Mouse (Mus musculus) thymus, adult 2 months (tissue): ENCODE results near the gene Myo9b. TPM values are rescaled to one million over a fixed set of nuclear protein-coding genes. Genes with fewer than 3 reads are reported as not detected.

Experiments used
- DNase-seq: peaks from one replicate; pipeline ENCODE4 v3.0.0; 2021
- H3K27ac ChIP-seq: fragments of 200-500 bp; 2 replicates; pipeline ENCODE4 v1.5.1; 2012; ENCODE audit warnings: low read length, control low read depth; ENCODE audit not compliant: control insufficient read depth, insufficient read depth
- H3K27me3 ChIP-seq: fragments of 200-500 bp; 2 replicates; pipeline ENCODE4 v1.6.1; 2012; ENCODE audit warnings: mild to moderate bottlenecking, low read length, moderate library complexity, mixed read lengths; ENCODE audit not compliant: control insufficient read depth, insufficient read depth
- H3K36me3 ChIP-seq: fragments of 200-500 bp; 2 replicates; pipeline ENCODE4 v1.6.1; 2012; ENCODE audit warnings: mild to moderate bottlenecking, low read length, moderate library complexity; ENCODE audit not compliant: control insufficient read depth, insufficient read depth
- H3K4me1 ChIP-seq: fragments of 200-500 bp; replicated peaks from 2 replicates; pipeline ENCODE4 v1.6.1; 2012; ENCODE audit warnings: low read length; ENCODE audit not compliant: control insufficient read depth, insufficient read depth
- H3K4me3 ChIP-seq: fragments of 200-500 bp; 2 replicates; pipeline ENCODE4 v1.5.1; 2012; ENCODE audit warnings: mild to moderate bottlenecking, low read length, control low read depth, moderate library complexity; ENCODE audit not compliant: control insufficient read depth, insufficient read depth
- CTCF ChIP-seq: fragments of 200-500 bp; IDR thresholded peaks from 2 replicates; pipeline ENCODE4 v1.5.1; 2012; ENCODE audit warnings: mild to moderate bottlenecking, control low read depth, low read length, moderate library complexity, borderline replicate concordance; ENCODE audit not compliant: control insufficient read depth, poor library complexity, insufficient read depth; ENCODE audit errors: extremely low read depth
- POLR2A ChIP-seq: fragments of 200-500 bp; IDR thresholded peaks from 2 replicates; pipeline ENCODE4 v1.6.1; 2012; ENCODE audit warnings: mild to moderate bottlenecking, low read length, control low read depth, moderate library complexity; ENCODE audit not compliant: control insufficient read depth, poor library complexity, insufficient read depth; ENCODE audit errors: extremely low read depth
- WGBS: fragments of 180-500 bp; shearing (Covaris S2); methylation state at CpG from one replicate; pipeline ENCODE4 v1.1.7; 2018; 5-methylcytosine and 5-hydroxymethylcytosine counted together
- polyA plus RNA-seq: library from polyadenylated mRNA; depleted of rRNA; stranded (reverse); fragments of >200 nt; gene quantifications from 2 replicates; pipeline ENCODE4 v1.2.3, GENCODE M21; 2012; rRNA removed

The Myo9b gene
- polyA plus RNA-seq, 1 experiment: 82.5 TPM

GRCm38 (mm10) chr8:71407441-71407840 lies 134.9 kb downstream of the Myo9b start:
- H3K27ac ChIP-seq: no peak overlapping the region
- WGBS: 96% methylated on average over 14 of the region's 14 CpGs
- no peaks in the 10 kb centered on the region for H3K27me3 ChIP-seq
- H3K4me3 ChIP-seq: no peak overlapping the region
- peaks cover 24% of the 10 kb centered on the region for H3K4me1 ChIP-seq
- peaks cover 5% of the 10 kb centered on the region; the same call in 1 of the 2 replicates for H3K36me3 ChIP-seq
- TF ChIP-seq CTCF (no peak), POLR2A (no peak)
- DNase-seq: no peak

DNA sequence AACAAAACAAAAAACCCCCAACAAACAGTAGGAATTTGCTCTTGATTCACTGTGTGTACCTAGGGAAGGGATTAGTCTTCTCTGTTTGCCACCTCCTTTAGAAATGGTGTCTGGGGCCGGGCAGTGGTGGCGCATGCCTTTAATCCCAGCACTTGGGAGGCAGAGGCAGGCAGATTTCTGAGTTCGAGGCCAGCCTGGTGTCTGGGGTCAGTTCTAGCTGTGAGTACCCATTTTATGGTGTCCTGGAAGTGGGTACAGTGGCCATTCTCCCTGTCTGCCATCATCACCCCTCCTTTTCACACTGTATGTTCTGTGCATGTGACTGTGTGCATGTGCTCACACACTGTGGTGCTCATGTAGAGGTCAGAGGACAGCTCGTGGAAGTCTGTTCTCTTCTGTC lies 135.7 kb downstream of the Myo9b start:
- TF ChIP-seq CTCF (no peak), POLR2A (no peak)
- Histone ChIP-seq H3K4me3 (no peak overlapping the region), H3K4me1 (peaks cover 24% of the 10 kb centered on the region), H3K36me3 (peaks cover 5% of the 10 kb centered on the region; the same call in 1 of the 2 replicates), H3K27me3 (no peaks in the 10 kb centered on the region), H3K27ac (no peak overlapping the region)
- 97% methylated on average over 4 of the region's 4 CpGs for WGBS
- DNase-seq: no peak

Other genes with a start within 250 kb of the Myo9b start
- 17.7 and 18.5 TPM in 2 replicates for gene Haus8, start 220 bp downstream of the Myo9b start, polyA plus RNA-seq
- 133 and 156 TPM in 2 replicates for gene Use1, start 94.1 kb downstream of the Myo9b start, polyA plus RNA-seq
- 34.9 and 36.1 TPM in 2 replicates for gene Ocel1, start 98.6 kb downstream of the Myo9b start, polyA plus RNA-seq
- gene Nr2f6, start 109.2 kb downstream of the Myo9b start, polyA plus RNA-seq: 71.2 and 71.5 TPM in 2 replicates
- 9.9 and 13.6 TPM in 2 replicates for gene Ushbp1, start 123.1 kb downstream of the Myo9b start, polyA plus RNA-seq
- gene Babam1, start 124.1 kb downstream of the Myo9b start, polyA plus RNA-seq: 219 and 225 TPM in 2 replicates
- gene Ankle1, start 133.3 kb downstream of the Myo9b start, polyA plus RNA-seq: 60.0 and 72.6 TPM in 2 replicates
- 282 and 336 TPM in 2 replicates for gene Abhd8, start 190.9 kb downstream of the Myo9b start, polyA plus RNA-seq
- 119 and 125 TPM in 2 replicates for gene Mrpl34, start 192.2 kb downstream of the Myo9b start, polyA plus RNA-seq
- gene Dda1, start 196.5 kb downstream of the Myo9b start, polyA plus RNA-seq: 201 and 216 TPM in 2 replicates
- 34.8 and 40.7 TPM in 2 replicates for gene Ano8, start 213.2 kb downstream of the Myo9b start, polyA plus RNA-seq
- gene Gtpbp3, start 215.4 kb downstream of the Myo9b start, polyA plus RNA-seq: 56.8 and 58.7 TPM in 2 replicates
- 59.2 and 62.6 TPM in 2 replicates for gene Plvap, start 239.0 kb downstream of the Myo9b start, polyA plus RNA-seq